Mouse (Mus musculus) G1E (cell line): ENCODE data around the gene Rbl2.

Experiments
- CTCF ChIP-seq: IDR thresholded peaks from 2 replicates; pipeline ENCODE4 v1.5.1; 2012; ENCODE audit warnings: low read depth, low read length, inconsistent platforms, mixed read lengths
- GATA1 ChIP-seq: IDR thresholded peaks from 2 replicates; pipeline ENCODE4 v1.6.1; 2012; ENCODE audit warnings: borderline replicate concordance, low read length, inconsistent platforms, mixed read lengths
- POLR2AphosphoS5 ChIP-seq: IDR thresholded peaks from 2 replicates; pipeline ENCODE4 v1.6.1; 2012; ENCODE audit warnings: low read depth, low read length, inconsistent platforms; ENCODE audit not compliant: insufficient replicate concordance

DNA sequence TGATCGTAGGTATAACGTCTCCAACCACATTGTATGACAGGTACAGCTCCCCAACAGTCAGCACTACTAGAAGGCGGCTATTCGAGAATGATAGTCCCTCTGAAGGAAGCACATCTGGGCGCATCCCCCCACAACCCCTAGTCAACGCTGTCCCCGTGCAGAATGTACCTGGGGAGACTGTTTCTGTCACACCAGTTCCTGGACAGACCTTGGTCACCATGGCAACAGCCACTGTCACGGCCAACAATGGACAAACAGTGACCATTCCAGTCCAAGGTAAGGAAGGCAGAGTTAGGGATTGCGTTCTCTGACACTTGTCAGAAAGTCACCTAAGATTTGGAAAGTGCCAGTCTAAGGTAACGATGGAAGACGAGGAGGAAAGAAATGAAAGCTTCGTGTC lies 36.4 kb downstream of the Rbl2 start:
- TF ChIP-seq CTCF (no peak), GATA1 (no peak), POLR2AphosphoS5 (no peak)
